Mouse (Mus musculus) limb, embryonic 14.5 days (tissue): ENCODE measurements around the gene Shisal2a. TPM values are rescaled to one million over a fixed set of nuclear protein-coding genes. Genes with fewer than 3 reads are reported as not detected.

Source experiments
- ATAC-seq: fragments of 200-750 bp; cut with Nextera tagmentation; 2 replicates; pipeline ENCODE4 v1.8.0; 2017; ENCODE audit warnings: low read depth, moderate number of reproducible peaks, moderate TSS enrichment; ENCODE audit not compliant: low FRiP score
- DNase-seq: peaks from one replicate; pipeline ENCODE4 v3.0.0-alpha.2; 2015; ENCODE audit warnings: low spot score
- H3K27ac ChIP-seq: fragments of 300-500 bp; sonication (generic); replicated peaks from 2 replicates; pipeline ENCODE4 v1.5.1; 2014; ENCODE audit warnings: low read depth, mild to moderate bottlenecking, low read length, moderate library complexity, mixed read lengths
- H3K27me3 ChIP-seq: fragments of 300-500 bp; sonication (generic); 2 replicates; pipeline ENCODE4 v1.6.1; 2014; ENCODE audit warnings: low read length, mixed read lengths; ENCODE audit not compliant: control insufficient read depth, insufficient read depth
- H3K36me3 ChIP-seq: fragments of 300-500 bp; sonication (generic); 2 replicates; pipeline ENCODE4 v1.6.1; 2014; ENCODE audit warnings: mild to moderate bottlenecking, low read length, moderate library complexity, mixed read lengths; ENCODE audit not compliant: control insufficient read depth, insufficient read depth
- H3K4me1 ChIP-seq: fragments of 300-500 bp; sonication (generic); 2 replicates; pipeline ENCODE4 v1.6.1; 2014; ENCODE audit warnings: antibody characterized with exemption, low read length, mixed read lengths; ENCODE audit not compliant: control insufficient read depth, insufficient read depth
- H3K4me2 ChIP-seq: fragments of 300-500 bp; sonication (generic); replicated peaks from 2 replicates; pipeline ENCODE4 v1.6.1; 2014; ENCODE audit warnings: low read depth, mild to moderate bottlenecking, low read length, moderate library complexity; ENCODE audit not compliant: severe bottlenecking
- H3K4me3 ChIP-seq: fragments of 300-500 bp; sonication (generic); replicated peaks from 2 replicates; pipeline ENCODE4 v1.5.1; 2014; ENCODE audit warnings: low read length
- H3K9ac ChIP-seq: fragments of 300-500 bp; sonication (generic); 2 replicates; pipeline ENCODE4 v1.6.1; 2014; ENCODE audit warnings: mild to moderate bottlenecking, low read depth, low read length, moderate library complexity; ENCODE audit not compliant: severe bottlenecking
- H3K9me3 ChIP-seq: fragments of 300-500 bp; sonication (generic); 2 replicates; pipeline ENCODE4 v1.6.1; 2016; ENCODE audit warnings: low read length; ENCODE audit not compliant: control insufficient read depth
- POLR2A ChIP-seq: fragments of 200-500 bp; IDR thresholded peaks from 2 replicates; pipeline ENCODE4 v1.8.0; 2012; ENCODE audit warnings: inconsistent platforms, mild to moderate bottlenecking, moderate library complexity, borderline replicate concordance; ENCODE audit not compliant: insufficient read depth, insufficient read length; ENCODE audit errors: extremely low read depth
- WGBS: fragments of 180-500 bp; shearing (Covaris S2); extraction: QIAGEN DNeasy Blood & Tissue Kit; methylation state at CpG from one replicate; pipeline ENCODE4 v1.1.7; 2014; 5-methylcytosine and 5-hydroxymethylcytosine counted together
- polyA plus RNA-seq, 2 experiments: library from polyadenylated mRNA; depleted of rRNA in 1 of 2; stranded (reverse) in 1 of 2; unstranded in 1 of 2; fragments of >200 nt; fragmentation: Nextera tagmentation in 1 of 2; extraction: Ambion mirVana in 1 of 2; gene quantifications; 2 replicates each; pipeline versions ENCODE4 v1.2.1 to v1.2.3; 2012 to 2014

Gene Shisal2a
- polyA plus RNA-seq, 2 experiments = 4.2 to 5.7 TPM

DNA sequence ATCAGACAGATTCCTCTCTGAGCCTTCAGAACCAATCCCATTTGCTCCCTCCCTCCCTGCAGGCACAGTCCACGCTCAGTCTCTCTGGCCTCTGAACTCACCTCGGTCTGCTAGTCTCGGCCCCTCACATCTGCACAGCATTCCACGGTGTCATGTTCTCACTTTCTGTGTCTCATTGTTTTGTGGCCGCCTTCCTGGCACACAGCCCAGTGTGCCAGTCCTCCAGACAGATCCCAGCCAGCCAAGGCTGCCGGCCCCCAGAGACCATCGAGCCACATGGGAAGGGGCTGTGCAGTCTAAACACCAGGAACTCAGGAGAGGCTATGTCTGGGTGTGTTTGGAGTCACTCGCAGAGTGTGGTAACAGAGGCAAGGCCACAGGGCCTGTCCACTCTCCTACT is 32.3 kb downstream of the Shisal2a start:
- no peaks in the 10 kb centered on the region for H3K36me3 ChIP-seq
- H3K4me3 ChIP-seq = no peak overlapping the region
- 0 out of 2 replicates have a peak overlapping the region, but pooled peaks have one; percentile 8 for H3K9ac ChIP-seq
- no peak for TF ChIP-seq POLR2A
- H3K4me1 ChIP-seq = peaks cover 45% of the 10 kb centered on the region
- ATAC-seq (peak; percentile 82), DNase-seq (peak; percentile 72)
- H3K4me2 ChIP-seq = peak overlapping the region; percentile 11
- H3K27me3 ChIP-seq = no peaks in the 10 kb centered on the region
- peak overlapping the region; percentile 76 for H3K27ac ChIP-seq
- under 1% methylated on average over 8 of the region's 8 CpGs for WGBS
- H3K9me3 ChIP-seq = no peaks in the 10 kb centered on the region

DNA sequence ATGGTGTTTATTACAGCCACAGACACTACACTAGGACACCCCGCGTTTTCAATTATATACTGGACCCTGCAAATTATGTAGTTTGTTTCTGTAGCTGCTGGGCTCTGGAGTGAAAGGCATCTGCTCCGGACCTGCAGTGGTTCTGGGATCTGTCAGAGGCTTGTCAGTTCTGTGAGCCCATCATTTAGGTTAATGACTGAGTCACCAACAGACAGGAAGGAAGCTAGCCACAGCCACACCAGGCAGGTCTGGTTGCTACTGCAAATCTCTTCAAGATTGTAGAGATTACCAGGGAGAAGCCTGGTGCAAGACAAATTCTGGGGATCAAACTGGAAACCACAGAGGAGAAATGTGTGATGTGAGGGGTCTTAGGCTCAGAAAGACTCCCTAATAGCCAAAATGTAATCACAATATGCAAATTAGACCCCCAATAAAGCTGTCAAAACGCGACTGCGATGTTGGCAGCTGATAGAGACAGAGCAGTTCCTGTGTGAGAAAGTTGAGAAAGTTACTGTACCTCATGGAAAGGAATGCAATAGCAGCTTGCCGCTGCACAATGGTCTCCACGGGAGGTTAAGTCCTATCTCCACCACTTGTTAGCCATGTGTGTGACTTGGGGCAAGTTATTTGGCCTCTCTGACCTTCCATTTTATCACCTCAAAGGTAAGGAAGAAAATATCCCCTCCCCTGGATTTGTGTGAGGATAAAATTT is 33.2 kb downstream of the Shisal2a start:
- peak overlapping the region; percentile 76 for H3K27ac ChIP-seq
- WGBS = 8% methylated on average over 8 of the region's 8 CpGs
- H3K36me3 ChIP-seq = no peaks in the 10 kb centered on the region
- TF ChIP-seq POLR2A = no peak
- peaks cover 44% of the 10 kb centered on the region for H3K4me1 ChIP-seq
- ATAC-seq (no peak), DNase-seq (no peak)
- no peaks in the 10 kb centered on the region for H3K27me3 ChIP-seq
- no peaks in the 10 kb centered on the region for H3K9me3 ChIP-seq
- no peak overlapping the region for H3K4me3 ChIP-seq
- H3K4me2 ChIP-seq = no peak overlapping the region
- no peak overlapping the region for H3K9ac ChIP-seq

DNA sequence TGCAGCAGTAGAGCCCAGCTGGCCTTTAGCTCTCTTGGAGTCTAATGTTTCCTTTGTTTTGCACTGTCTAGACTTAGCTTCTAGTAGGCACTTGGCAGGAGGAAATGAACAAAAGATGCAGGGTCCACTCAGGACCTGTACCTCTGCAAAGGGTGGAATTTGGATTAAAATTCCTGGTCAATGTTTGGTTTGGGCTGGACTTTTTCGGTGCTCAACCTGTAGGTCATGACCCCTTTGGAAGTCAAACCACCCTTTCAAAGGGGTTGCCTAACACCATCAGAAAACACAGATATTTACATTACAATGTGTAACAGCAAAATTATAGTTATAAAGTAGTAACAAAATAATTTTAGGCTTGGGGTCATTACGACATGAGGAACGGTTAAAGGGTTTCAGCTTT is 34.1 kb downstream of the Shisal2a start:
- Histone ChIP-seq H3K4me1 (peaks cover 49% of the 10 kb centered on the region), H3K9ac (no peak overlapping the region), H3K4me3 (no peak overlapping the region), H3K4me2 (no peak overlapping the region), H3K27ac (peak overlapping the region; percentile 76), H3K27me3 (no peaks in the 10 kb centered on the region), H3K36me3 (no peaks in the 10 kb centered on the region), H3K9me3 (no peaks in the 10 kb centered on the region)
- DNase-seq = no peak
- ATAC-seq = no peak
- WGBS = 61% methylated on average over 3 of the region's 3 CpGs
- TF ChIP-seq POLR2A = no peak

DNA sequence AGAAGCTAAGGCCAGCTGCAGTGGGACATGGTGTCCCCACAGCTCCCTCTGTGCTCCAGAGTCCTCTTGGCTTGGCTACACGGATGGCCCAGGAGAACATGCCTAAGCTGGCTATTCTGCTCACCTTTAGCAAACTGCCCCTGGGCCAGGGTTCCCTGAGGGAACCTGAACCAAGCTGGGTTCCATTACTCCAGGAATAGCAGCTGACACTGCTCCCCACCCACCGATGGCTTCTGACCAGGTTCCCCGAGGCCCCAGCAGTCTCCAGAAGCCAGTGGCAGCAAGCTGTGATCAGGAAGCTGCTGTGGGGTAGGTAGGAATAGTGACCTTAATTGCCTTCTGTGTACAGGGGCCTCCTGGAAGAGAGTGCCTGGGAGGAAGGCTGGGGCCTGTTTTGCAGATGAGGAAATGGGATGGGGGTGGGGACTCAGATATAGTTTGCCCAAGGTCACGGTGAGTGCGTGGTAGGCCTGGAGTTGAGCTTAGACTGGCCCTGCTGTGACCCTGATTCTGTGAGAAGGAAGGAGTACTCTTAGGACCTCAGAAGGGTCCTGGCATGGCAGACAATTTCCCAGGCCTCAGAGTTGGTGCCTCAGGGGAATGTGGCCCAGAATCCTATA is 34.8 kb downstream of the Shisal2a start:
- no peaks in the 10 kb centered on the region for H3K36me3 ChIP-seq
- no peak overlapping the region for H3K4me2 ChIP-seq
- no peaks in the 10 kb centered on the region for H3K9me3 ChIP-seq
- no peak overlapping the region for H3K9ac ChIP-seq
- H3K27me3 ChIP-seq = no peaks in the 10 kb centered on the region
- 9% methylated on average over 5 of the region's 5 CpGs for WGBS
- H3K4me3 ChIP-seq = no peak overlapping the region
- no peak for TF ChIP-seq POLR2A
- no peak for DNase-seq
- no peak for ATAC-seq
- peaks cover 49% of the 10 kb centered on the region for H3K4me1 ChIP-seq
- H3K27ac ChIP-seq = peak overlapping the region; percentile 76

DNA sequence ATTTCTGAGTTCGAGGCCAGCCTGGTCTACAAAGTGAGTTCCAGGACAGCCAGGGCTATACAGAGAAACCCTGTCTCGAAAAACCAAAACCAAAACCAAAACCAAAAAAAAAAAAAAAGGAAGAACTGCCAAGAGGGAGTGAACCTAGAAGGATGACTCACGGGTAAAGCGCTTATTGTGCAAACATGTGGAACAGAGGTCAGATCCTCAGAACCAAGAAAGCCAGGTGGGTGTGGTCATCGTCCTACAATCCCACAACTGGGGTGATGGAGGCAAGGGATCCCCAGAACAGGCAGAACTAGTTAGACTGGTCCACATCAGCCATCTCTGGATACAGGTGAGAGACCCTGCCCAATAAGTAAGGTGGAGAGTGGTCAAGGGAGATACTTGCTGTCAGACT is 36.0 kb downstream of the Shisal2a start:
- Histone ChIP-seq H3K27me3 (no peaks in the 10 kb centered on the region), H3K36me3 (no peaks in the 10 kb centered on the region), H3K9ac (no peak overlapping the region), H3K27ac (no peak overlapping the region; the same call in 1 of the 2 replicates), H3K9me3 (no peaks in the 10 kb centered on the region), H3K4me2 (no peak overlapping the region), H3K4me3 (no peak overlapping the region), H3K4me1 (peaks cover 49% of the 10 kb centered on the region)
- no peak for ATAC-seq
- no peak for DNase-seq
- no peak for TF ChIP-seq POLR2A
- WGBS = 86% methylated on average over 5 of the region's 5 CpGs

DNA sequence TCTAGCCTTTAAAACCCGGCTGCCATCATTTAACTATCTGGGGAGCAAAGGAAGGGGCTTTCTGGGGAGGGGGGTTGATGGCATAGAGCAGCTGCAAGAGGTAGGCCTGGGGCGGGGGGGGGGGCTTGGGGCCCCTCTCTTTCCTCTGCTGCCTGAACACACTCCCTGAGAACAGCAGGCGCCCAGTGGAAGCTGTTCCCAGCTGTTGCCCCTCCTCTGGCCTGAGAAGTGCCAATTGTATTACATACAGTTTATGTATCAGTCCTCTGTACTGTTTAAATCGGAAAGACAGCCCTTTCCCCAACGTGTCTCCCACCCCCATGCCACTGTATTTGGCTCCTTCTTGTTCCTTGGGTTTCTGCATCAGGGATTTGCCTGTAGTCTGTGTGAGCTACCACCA is 37.3 kb downstream of the Shisal2a start:
- ATAC-seq (peak; percentile 63), DNase-seq (peak; percentile 34)
- no peak for TF ChIP-seq POLR2A
- Histone ChIP-seq H3K4me3 (no peak overlapping the region), H3K9ac (no peak overlapping the region), H3K4me1 (peaks cover 42% of the 10 kb centered on the region), H3K36me3 (no peaks in the 10 kb centered on the region), H3K9me3 (no peaks in the 10 kb centered on the region), H3K27ac (no peak overlapping the region), H3K27me3 (no peaks in the 10 kb centered on the region), H3K4me2 (no peak overlapping the region)
- 23% methylated on average over 5 of the region's 5 CpGs for WGBS
